Mouse (Mus musculus) forebrain, embryonic 12.5 days (tissue): ENCODE data around the gene Eif5a2. TPM values are rescaled to one million over a fixed set of nuclear protein-coding genes. Genes with fewer than 3 reads are reported as not detected.

Experiments
- ATAC-seq: fragments of 200-750 bp; cut with Nextera tagmentation; 2 replicates; pipeline ENCODE4 v1.8.0; 2017; ENCODE audit warnings: moderate TSS enrichment; ENCODE audit not compliant: low FRiP score
- H3K27ac ChIP-seq: fragments of 300-500 bp; sonication (generic); 2 replicates; pipeline ENCODE4 v1.5.1; 2016; ENCODE audit warnings: mild to moderate bottlenecking
- H3K27me3 ChIP-seq: fragments of 300-500 bp; sonication (generic); 2 replicates; pipeline ENCODE4 v1.6.1; 2016; ENCODE audit warnings: mild to moderate bottlenecking
- H3K36me3 ChIP-seq: fragments of 300-500 bp; sonication (generic); replicated peaks from 2 replicates; pipeline ENCODE4 v1.6.1; 2016; ENCODE audit warnings: mild to moderate bottlenecking
- H3K4me1 ChIP-seq: fragments of 300-500 bp; sonication (generic); 2 replicates; pipeline ENCODE4 v1.6.1; 2016
- H3K4me2 ChIP-seq: fragments of 300-500 bp; sonication (generic); 2 replicates; pipeline ENCODE4 v1.6.1; 2016; ENCODE audit warnings: mild to moderate bottlenecking, moderate library complexity
- H3K4me3 ChIP-seq: fragments of 300-500 bp; sonication (generic); replicated peaks from 2 replicates; pipeline ENCODE4 v1.5.1; 2016; ENCODE audit warnings: mild to moderate bottlenecking
- H3K9ac ChIP-seq: fragments of 300-500 bp; sonication (generic); 2 replicates; pipeline ENCODE4 v1.6.1; 2016; ENCODE audit warnings: mild to moderate bottlenecking
- H3K9me3 ChIP-seq: fragments of 300-500 bp; sonication (generic); 2 replicates; pipeline ENCODE4 v1.6.1; 2016
- WGBS: fragments of 180-500 bp; shearing (Covaris S2); methylation state at CpG from one replicate; pipeline ENCODE4 v1.1.7; 2016; 5-methylcytosine and 5-hydroxymethylcytosine counted together
- polyA plus RNA-seq: library from polyadenylated mRNA; unstranded; fragments of >200 nt; fragmentation: Nextera tagmentation; extraction: Ambion mirVana; gene quantifications from 2 replicates; pipeline ENCODE4 v1.2.1, GENCODE M21; 2016

Eif5a2 gene
- polyA plus RNA-seq, 1 experiment from 2014 or later: 13.8 TPM

- WGBS: 90% methylated on average over 7 of the region's 7 CpGs
Observed at GRCm38 (mm10) chr3:28775361-28775760, 5.7 kb upstream of the Eif5a2 start.

GRCm38 (mm10) chr3:28775958-28776357 is 5.1 kb upstream of the Eif5a2 start:
- Histone ChIP-seq H3K27ac (no peak overlapping the region), H3K9ac (no peak overlapping the region), H3K9me3 (no peaks in the 10 kb centered on the region), H3K4me1 (peaks cover 4% of the 10 kb centered on the region; the same call in 1 of the 2 replicates), H3K4me3 (no peak overlapping the region), H3K4me2 (no peak overlapping the region), H3K27me3 (0 out of 2 replicates have a peak, but pooled peaks cover 7% of the 10 kb centered on the region), H3K36me3 (no peaks in the 10 kb centered on the region)
- 94% methylated on average over 1 of the region's 1 CpGs for WGBS
- no peak for ATAC-seq

More at GRCm38 (mm10) chr3:28775361-28775760, 5.7 kb upstream of the Eif5a2 start:
- Histone ChIP-seq H3K27me3 (0 out of 2 replicates have a peak, but pooled peaks cover 3% of the 10 kb centered on the region), H3K9me3 (no peaks in the 10 kb centered on the region), H3K4me1 (no peaks in the 10 kb centered on the region), H3K27ac (no peak overlapping the region), H3K4me3 (no peak overlapping the region), H3K36me3 (no peaks in the 10 kb centered on the region), H3K4me2 (no peak overlapping the region), H3K9ac (no peak overlapping the region)
- ATAC-seq: no peak

GRCm38 (mm10) chr3:28776491-28776890 is 4.6 kb upstream of the Eif5a2 start:
- Histone ChIP-seq H3K9me3 (no peaks in the 10 kb centered on the region), H3K36me3 (no peaks in the 10 kb centered on the region), H3K27ac (no peak overlapping the region), H3K4me2 (no peak overlapping the region), H3K4me1 (peaks cover 5% of the 10 kb centered on the region; the same call in 1 of the 2 replicates), H3K27me3 (0 out of 2 replicates have a peak, but pooled peaks cover 7% of the 10 kb centered on the region), H3K4me3 (no peak overlapping the region), H3K9ac (no peak overlapping the region)
- WGBS: 83% methylated on average over 1 of the region's 1 CpGs
- ATAC-seq: no peak

- Histone ChIP-seq H3K9ac (no peak overlapping the region), H3K4me2 (peak overlapping the region; percentile 96), H3K36me3 (no peaks in the 10 kb centered on the region), H3K4me3 (peak overlapping the region; percentile 76), H3K4me1 (peaks cover 10% of the 10 kb centered on the region), H3K27ac (no peak overlapping the region), H3K27me3 (peaks cover 7% of the 10 kb centered on the region; the same call in 1 of the 2 replicates), H3K9me3 (no peaks in the 10 kb centered on the region)
- WGBS: 73% methylated on average over 9 of the region's 9 CpGs
- ATAC-seq: no peak; the same call in 1 of the 2 replicates
Observed at GRCm38 (mm10) chr3:28780511-28780910, 565 bp upstream of the Eif5a2 start.

- peak overlapping the region; percentile 96 for H3K4me2 ChIP-seq
- H3K9ac ChIP-seq: peak overlapping the region; percentile 75
- H3K36me3 ChIP-seq: no peaks in the 10 kb centered on the region
- no peak for ATAC-seq
- H3K4me1 ChIP-seq: peaks cover 10% of the 10 kb centered on the region
- H3K27me3 ChIP-seq: peaks cover 7% of the 10 kb centered on the region; the same call in 1 of the 2 replicates
- H3K27ac ChIP-seq: no peak overlapping the region
- no peaks in the 10 kb centered on the region for H3K9me3 ChIP-seq
- H3K4me3 ChIP-seq: peak overlapping the region; percentile 76
- 0% methylated on average over 29 of the region's 41 CpGs for WGBS
Observed at GRCm38 (mm10) chr3:28781422-28781821, 346 bp downstream of the Eif5a2 start.

GRCm38 (mm10) chr3:28781848-28782247 is 772 bp downstream of the Eif5a2 start:
- 22% methylated on average over 14 of the region's 14 CpGs for WGBS
- no peak overlapping the region for H3K27ac ChIP-seq

GRCm38 (mm10) chr3:28784176-28784575 is 3.1 kb downstream of the Eif5a2 start:
- H3K27ac ChIP-seq: no peak overlapping the region
- WGBS: 65% methylated on average over 2 of the region's 2 CpGs

More at GRCm38 (mm10) chr3:28781848-28782247, 772 bp downstream of the Eif5a2 start:
- peak overlapping the region; percentile 76 for H3K4me3 ChIP-seq
- peaks cover 10% of the 10 kb centered on the region for H3K4me1 ChIP-seq
- peak overlapping the region; percentile 75 for H3K9ac ChIP-seq
- ATAC-seq: no peak
- no peaks in the 10 kb centered on the region for H3K36me3 ChIP-seq
- no peaks in the 10 kb centered on the region for H3K9me3 ChIP-seq
- H3K4me2 ChIP-seq: peak overlapping the region; percentile 96
- peaks cover 7% of the 10 kb centered on the region; the same call in 1 of the 2 replicates for H3K27me3 ChIP-seq

GRCm38 (mm10) chr3:28794835-28795234 is 13.8 kb downstream of the Eif5a2 start:
- Histone ChIP-seq H3K27ac (no peak overlapping the region), H3K27me3 (no peaks in the 10 kb centered on the region), H3K36me3 (no peaks in the 10 kb centered on the region; the same call in 1 of the 2 replicates), H3K4me2 (no peak overlapping the region), H3K4me3 (no peak overlapping the region), H3K9ac (no peak overlapping the region), H3K4me1 (no peaks in the 10 kb centered on the region), H3K9me3 (no peaks in the 10 kb centered on the region)
- WGBS: 93% methylated on average over 7 of the region's 7 CpGs
- no peak for ATAC-seq

More at GRCm38 (mm10) chr3:28784176-28784575, 3.1 kb downstream of the Eif5a2 start:
- H3K4me3 ChIP-seq: no peak overlapping the region
- H3K4me2 ChIP-seq: no peak overlapping the region
- H3K9ac ChIP-seq: no peak overlapping the region
- no peak for ATAC-seq
- peaks cover 10% of the 10 kb centered on the region for H3K4me1 ChIP-seq
- peaks cover 7% of the 10 kb centered on the region; the same call in 1 of the 2 replicates for H3K27me3 ChIP-seq
- H3K9me3 ChIP-seq: no peaks in the 10 kb centered on the region
- no peaks in the 10 kb centered on the region for H3K36me3 ChIP-seq

- peak within 1 kb of the TSS; percentile 85 for H3K4me3 ChIP-seq
- peak within 1 kb of the TSS; percentile 87 for H3K9ac ChIP-seq
- no peaks in the 10 kb centered on the region for H3K9me3 ChIP-seq
- H3K27ac ChIP-seq: peak within 1 kb of the TSS; percentile 83
- H3K27me3 ChIP-seq: no peaks in the 10 kb centered on the region
- peaks cover 17% of the 10 kb centered on the region for H3K4me1 ChIP-seq
- peaks cover 18% of the 10 kb centered on the region for H3K36me3 ChIP-seq
- WGBS: under 1% methylated on average over 72 of the region's 72 CpGs
- peak within 1 kb of the TSS; percentile 72 for H3K4me2 ChIP-seq
- peak; percentile 100 for ATAC-seq
Observed at GRCm38 (mm10) chr3:28805301-28806097, 24.4 kb downstream of the Eif5a2 start, which contains the start of gene Rpl22l1. Rpl22l1 (plus strand) TSS chr3:28805436.

- Histone ChIP-seq H3K27ac (no peak overlapping the region), H3K4me3 (no peak overlapping the region), H3K36me3 (peaks cover 18% of the 10 kb centered on the region), H3K4me2 (no peak overlapping the region), H3K4me1 (peaks cover 17% of the 10 kb centered on the region), H3K9ac (no peak overlapping the region), H3K9me3 (no peaks in the 10 kb centered on the region), H3K27me3 (no peaks in the 10 kb centered on the region)
- no peak for ATAC-seq
- WGBS: 93% methylated on average over 4 of the region's 4 CpGs
Observed at GRCm38 (mm10) chr3:28808039-28808643, 27.1 kb downstream of the Eif5a2 start.

- no peaks in the 10 kb centered on the region for H3K9me3 ChIP-seq
- WGBS: 77% methylated on average over 4 of the region's 4 CpGs
- no peak overlapping the region for H3K4me3 ChIP-seq
- H3K4me1 ChIP-seq: peaks cover 5% of the 10 kb centered on the region; the same call in 1 of the 2 replicates
- ATAC-seq: no peak
- no peaks in the 10 kb centered on the region for H3K27me3 ChIP-seq
- H3K36me3 ChIP-seq: peaks cover 18% of the 10 kb centered on the region
- no peak overlapping the region for H3K4me2 ChIP-seq
- H3K27ac ChIP-seq: no peak overlapping the region
- H3K9ac ChIP-seq: no peak overlapping the region
Observed at GRCm38 (mm10) chr3:28811441-28811840, 30.4 kb downstream of the Eif5a2 start.

- Histone ChIP-seq H3K36me3 (no peaks in the 10 kb centered on the region), H3K4me2 (no peak overlapping the region), H3K27ac (no peak overlapping the region), H3K27me3 (no peaks in the 10 kb centered on the region), H3K9ac (no peak overlapping the region), H3K4me1 (no peaks in the 10 kb centered on the region), H3K9me3 (no peaks in the 10 kb centered on the region), H3K4me3 (no peak overlapping the region)
- no peak for ATAC-seq
- WGBS: 8% methylated on average over 4 of the region's 4 CpGs
Observed at GRCm38 (mm10) chr3:28814361-28814760, 33.3 kb downstream of the Eif5a2 start.
